Mouse (Mus musculus) urinary bladder, adult 18-20 months (tissue): Measurements from ENCODE around the gene Msln.
"Not testable (repeated sequence)": the region's sequence is repeated elsewhere in the genome, so short reads cannot be mapped to it uniquely, and the experiment has no call there.

ENCODE experiments used
- DNase-seq, 2 experiments: peaks; one replicate each; pipeline ENCODE4 v3.0.0; 2022; ENCODE audit warnings: low spot score in 2 of 2, mixed read lengths in 2 of 2

Gene Msln

DNA sequence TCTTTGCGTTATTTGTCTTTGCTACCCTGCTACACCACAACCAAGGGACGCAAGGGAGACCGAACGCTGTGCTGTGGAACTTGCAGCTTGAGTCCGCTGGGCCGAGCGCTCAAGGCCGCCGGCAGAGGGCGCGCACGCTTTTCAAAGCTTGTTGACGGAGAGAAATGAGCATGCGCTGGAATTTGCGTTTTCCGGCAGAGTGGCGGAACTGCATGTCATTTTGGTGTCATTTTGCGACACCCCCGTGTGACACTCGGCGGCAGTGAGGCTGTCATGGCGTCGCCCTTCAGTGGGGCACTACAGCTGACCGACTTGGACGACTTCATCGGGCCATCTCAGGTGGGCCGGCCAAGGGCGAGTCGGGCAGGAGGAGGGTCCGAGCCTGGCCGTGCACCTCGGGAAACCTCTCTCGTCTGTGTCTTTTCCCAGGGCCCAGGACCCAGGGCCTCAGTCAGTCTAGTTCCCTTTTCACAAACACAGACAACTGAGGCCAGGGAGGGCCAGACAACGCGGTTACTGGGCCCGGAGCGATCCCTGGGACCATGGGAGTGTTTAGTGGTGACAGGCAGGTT, 19.5 kb upstream of the Msln start, which contains the start of gene Narfl:
TSS of gene Narfl (plus strand) at position 228 of the 572 bp plus-strand sequence.
- DNase-seq, result peak; percentile 94 to 95

DNA sequence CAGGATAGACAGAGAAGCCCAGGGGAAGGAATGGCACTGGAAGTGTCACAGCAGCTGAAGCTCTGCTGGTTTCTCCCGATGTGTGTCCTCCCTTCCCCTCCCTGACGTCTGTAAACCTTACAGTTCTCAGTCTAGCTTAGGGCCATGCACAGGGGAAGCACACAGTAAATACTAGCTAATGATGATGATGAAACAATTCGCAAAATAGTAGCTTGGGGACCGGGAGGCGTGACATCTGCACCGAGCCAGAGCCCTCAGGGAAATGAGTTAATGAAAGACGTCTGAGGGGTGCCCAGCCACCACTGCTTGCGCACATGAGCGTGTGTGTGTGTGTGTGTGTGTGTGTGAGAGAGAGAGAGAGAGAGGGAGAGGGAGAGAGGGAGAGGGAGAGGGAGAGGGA, 15.2 kb upstream of the Msln start:
- no peak for DNase-seq

DNA sequence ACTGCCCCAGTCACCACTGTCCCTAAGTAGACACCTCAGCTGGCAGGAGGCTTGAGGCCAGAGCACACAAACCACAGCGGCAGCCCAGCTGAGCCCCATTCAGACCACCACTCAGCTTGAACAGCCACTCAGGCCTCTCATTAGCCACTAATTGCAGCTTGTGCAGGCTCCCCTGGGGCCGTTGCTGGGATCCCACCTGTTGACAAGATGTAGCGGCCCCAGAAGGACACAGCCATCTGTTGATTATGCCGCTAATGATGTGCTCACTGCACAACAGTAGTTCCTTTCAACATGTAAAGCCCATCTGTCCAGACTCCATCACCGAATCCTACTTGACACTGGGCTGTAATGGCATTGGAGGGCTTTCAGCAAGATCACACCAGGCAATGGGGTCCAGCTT, 11.7 kb upstream of the Msln start:
- DNase-seq, result no peak

DNA sequence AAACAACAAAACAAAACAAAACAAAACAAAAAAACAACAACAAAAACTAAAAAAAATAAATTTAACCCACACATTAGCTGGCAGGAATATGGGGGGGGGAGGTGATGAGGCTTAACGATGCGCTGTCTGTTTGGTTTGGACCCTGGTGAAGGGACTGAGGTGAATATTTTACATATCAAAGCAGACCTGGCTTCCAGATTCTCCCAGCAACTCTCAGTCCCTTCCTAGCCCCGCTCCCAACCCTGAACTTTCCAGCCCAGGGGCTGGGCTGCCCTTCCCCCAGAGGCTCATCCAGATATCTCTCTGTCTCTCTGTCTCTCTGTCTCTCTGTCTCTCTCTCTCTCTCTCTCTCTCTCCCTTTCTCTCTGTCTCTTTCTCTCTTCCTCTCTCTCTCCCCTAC, 8.4 kb upstream of the Msln start:
- DNase-seq, result no peak

DNA sequence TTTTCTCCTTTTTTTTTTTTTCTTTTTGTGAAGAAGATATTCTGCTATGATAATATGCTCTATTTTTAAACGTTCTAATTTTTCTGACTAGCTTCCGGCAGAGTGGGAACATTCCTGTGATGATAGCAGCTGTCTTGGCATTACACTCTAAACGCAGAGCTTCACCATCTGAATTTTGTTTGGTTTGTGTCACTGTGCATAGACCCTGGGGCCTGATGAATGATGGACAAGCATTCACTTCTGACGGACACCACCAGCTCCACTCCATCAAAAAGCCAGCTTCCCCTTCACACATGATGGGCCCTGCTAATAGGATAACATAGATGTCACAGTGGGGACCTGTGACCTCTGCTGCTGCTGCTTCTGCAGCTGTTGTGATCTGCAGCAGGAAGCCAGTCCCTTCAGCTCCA, 7.4 kb upstream of the Msln start:
- DNase-seq, result no peak

DNA sequence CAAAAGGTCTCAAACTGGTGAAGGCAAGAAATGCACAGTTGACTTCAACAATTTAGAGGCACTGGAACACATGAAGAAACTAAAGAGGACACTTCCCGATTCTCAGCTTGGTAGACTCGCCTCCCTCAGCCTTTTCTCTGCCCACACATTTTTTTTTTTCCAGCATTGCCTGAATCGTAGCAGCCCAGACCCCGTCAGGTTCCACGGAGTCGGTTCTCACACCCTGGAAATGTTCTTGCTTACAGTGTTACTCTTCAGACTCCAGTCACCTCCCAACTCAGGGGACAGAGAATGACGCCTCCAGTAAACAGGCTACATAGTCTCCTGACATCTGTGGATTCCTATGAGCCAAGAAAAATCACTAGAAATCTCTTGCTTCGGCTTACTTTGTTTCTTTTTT, 6.0 kb upstream of the Msln start:
- no peak for DNase-seq

DNA sequence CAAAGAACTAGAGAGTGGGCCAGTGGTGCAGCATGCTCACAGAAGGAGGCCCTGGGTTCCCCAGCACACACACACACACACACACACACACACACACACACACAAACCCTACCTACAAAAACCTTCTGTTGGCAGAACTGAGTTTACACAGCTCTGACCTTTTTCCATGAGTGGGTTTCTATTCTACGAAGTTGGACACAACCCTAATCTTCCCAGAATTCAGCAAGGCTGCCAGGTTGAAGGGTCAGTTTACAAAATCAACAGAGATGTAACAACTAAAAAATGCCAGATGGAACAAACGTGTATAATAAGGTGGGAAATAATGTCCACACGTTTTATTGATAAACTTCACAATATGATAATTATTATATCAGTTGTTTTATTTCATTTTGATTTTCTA, 3.5 kb upstream of the Msln start:
- no peak for DNase-seq

DNA sequence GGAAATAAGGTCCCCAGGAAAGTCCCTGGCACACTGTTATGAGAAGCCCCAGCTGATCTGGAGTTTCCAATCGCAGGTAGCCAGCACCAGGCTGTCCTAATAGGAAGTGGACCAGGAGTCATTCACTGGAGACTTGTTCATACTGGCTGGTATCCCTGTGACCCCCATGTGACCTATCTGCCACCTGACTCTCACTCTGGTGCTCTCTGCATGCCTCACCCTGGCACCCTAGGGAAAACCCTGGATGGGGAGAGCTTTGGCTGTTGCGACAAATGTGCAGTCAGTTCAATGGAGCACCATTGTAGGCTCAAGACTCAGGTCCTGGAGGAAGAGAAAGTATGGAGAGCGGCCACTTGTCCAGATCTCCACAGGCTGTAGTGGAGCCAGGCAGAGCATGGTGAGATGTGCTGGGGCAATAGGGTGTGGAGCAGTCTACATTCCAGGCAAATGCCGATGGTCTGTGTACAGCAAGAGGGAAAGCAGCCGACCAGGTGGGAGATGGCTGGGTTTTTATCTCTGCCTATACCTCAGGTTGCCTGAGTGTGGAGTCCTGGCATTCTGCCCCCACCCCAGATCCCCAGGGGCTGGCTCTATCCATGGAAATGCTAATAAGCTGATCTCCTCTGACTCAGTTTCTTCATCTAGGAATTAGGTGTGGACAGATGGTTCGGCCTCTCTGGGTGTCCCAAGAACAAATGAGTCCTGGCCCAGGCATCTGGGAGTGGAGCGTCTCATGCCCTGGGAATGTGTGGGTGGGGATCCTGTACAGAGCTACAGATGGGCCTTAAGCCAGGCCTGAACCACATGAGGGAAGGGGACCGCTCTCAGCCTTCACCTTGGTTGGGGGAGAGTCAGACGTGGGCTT, 2.4 kb upstream of the Msln start:
- peak in 1 of 2 experiments; percentile 22 for DNase-seq

DNA sequence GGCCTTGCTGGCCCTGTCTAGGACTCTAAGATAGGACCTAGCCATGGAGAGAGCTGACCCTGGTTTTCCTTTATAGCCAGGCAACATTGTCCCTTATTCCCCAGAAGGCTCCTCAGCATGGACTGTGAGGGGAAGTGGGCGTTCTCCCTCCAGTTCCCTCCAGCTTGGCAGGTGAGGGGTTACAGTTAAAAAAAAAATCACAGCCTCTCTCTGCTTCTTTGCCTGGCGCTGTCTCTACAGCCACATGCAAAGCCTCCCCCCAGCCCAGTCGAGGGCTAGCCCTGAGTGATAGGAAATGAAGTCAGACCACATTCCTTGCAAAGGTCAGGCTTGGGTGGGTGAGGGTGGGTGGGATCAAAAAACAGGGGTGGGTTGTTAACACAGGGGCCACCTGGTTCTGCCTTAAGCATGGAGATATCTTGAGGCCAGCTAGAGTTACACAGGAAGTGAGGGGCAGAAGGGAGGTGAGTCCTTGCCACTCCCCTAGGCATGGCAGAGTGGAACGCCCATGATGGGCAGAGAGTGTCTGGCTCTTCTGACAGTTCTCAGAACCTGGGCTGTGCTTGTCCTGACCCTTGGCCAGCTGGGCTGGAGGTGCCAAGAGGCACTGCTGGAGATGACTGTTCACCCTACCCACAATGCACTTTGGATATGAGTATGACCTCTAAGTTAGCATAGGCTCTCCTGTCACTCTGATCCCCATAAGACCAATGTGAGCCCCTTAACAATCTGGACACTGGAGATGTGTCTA, 1.6 kb upstream of the Msln start:
- no peak for DNase-seq

DNA sequence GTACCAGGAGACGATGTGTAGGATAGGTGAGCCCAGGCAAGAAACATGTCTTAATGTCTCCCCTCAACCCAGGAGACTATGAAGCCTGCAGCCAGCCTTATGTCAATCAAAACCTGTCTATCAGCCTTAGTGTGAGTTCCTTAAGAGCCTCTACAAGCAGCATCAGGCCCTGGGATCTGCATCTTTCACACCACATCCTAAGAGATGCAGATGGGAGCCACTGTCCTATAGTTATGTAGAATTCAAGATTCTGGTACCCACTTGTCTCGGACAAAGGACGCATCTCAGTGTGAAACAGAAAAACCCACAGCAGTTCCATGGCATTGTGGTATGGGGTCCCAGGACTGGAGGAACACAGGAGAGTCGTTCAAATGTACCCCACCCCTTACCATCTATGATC, 908 bp upstream of the Msln start:
- no peak for DNase-seq

DNA sequence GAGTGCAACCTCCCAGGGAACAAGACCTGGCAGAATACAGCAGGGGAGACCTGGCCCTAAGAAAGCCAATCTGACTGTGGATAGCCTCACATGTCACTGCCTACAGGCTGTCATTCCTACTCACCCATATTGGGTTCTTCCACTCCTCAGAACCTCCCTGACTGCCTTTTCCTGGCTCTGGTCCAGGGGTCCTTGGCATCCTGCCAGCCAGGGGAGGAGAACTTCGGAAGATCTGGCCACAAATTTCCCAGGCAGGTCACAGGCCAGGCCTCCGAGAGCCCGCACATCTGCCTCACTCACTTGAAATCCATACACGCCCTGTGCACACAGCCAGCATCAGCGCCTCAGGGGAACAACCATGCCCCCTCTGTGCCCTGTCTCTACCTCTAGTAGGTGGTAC, 2.7 kb downstream of the Msln start:
- DNase-seq, result no peak

DNA sequence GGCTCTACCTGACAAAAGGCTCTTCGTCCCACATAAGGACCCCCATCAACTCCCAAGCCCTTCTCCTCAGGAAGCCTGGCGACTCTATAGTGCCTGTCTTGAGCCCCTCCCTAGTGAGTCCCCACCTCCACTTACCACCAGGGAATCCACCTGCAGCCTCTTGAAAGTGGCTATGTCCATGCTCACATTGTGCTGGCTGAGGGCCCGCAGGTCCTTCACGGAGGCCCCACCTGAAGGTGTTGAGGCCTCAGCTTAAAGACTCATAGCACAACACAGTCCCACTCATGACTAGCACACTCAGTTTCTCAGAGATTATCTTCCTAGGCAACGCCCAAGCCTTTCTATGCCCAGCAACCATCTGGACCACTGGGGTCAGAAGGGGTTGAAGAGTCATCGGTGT, 4.9 kb downstream of the Msln start:
- no peak for DNase-seq

DNA sequence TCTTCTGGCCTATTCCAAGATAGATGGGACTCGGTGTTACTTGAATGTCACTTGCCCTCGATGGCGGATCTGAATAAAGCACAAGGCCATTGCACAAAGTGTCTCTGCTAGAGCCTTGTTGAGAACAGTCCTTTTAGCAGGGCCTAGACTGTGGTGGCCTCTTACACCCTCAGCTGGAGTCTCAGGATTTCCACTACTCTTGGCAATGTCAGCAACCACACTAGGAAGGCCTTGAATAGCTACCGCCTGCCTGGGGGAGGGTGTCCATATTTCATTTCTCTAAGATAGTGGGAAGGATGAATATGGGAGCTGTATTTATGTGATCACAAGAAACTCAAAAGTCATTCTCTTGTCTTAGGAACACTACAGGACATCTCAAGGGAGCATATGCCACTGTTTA, 5.9 kb downstream of the Msln start:
- no peak for DNase-seq

DNA sequence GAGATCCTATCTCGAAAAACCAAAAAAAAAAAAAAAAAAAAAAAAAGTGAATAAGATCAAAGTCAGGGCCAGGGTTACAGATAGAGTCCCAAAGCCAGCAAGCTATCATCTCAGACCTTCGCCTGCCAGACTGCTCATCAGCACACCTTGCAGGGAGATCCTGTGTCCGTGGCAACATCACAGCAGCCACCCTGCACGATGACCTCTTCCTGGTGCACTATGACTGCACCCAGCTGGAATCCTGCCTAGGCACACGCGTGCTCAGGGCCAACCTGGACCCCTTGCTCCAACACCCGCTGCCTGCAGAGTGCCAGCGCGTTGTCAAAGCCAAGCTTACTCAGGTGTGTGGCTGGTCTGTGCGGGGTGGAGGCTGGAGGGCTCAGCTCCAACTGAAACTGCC, 9.9 kb downstream of the Msln start:
- no peak for DNase-seq

DNA sequence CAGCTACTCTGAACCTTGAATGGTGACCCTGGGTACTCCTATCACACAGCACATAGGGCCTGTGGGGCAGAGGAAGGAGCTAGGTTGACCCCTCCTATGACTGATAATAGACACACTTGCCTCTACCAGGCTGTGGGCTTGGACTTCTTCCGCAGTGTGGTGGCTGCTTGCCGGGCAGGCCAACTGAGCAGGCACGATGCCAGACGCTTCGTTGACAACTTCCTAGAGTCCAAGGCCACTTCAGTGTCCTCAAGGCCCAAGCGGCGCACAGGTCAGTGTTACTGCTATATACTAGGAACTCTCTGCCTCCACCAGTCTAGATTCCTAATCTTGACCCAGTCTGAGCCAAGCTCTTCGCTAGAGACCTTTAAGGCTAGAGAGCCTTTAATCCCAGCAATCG, 10.3 kb downstream of the Msln start:
- DNase-seq, result no peak

DNA sequence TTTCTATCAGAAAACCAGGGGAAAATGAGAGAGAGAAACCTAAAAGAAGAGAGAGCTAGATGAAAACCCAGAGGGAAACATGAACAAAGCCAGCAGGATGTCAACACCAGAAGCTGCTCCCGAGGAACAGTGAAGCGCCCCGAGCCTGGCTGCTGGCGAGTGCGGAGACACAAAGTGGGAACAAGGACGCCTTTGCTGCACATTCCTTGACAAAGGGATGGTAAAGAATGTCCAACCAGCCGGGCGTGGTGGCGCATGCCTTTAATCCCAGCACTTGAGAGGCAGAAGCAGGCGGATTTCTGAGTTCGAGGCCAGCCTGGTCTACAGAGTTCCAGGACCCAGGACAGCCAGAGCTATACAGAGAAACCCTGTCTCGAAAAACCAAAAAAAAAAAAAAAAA, 12.7 kb downstream of the Msln start:
- not testable (repeated sequence) for DNase-seq

DNA sequence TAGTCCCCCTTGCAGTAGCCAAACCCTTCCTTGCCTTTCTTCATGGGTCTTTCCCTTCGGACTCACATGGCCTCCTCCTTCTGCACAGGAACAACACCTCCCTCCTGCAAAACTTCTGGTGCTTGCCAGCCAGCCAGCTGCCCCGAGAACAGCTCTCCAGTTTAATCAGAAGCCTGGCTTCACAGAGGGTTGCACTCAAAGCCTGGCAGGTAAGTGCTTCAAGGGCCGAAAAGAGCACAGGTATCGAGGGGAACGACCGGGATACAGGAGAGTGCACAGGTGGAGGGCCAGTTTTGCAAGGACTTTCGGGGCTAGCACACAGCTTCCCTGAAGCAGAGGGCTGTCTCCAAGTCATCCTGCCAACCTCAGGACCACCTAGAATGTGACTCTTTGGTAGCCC, 15.3 kb downstream of the Msln start:
- no peak for DNase-seq

DNA sequence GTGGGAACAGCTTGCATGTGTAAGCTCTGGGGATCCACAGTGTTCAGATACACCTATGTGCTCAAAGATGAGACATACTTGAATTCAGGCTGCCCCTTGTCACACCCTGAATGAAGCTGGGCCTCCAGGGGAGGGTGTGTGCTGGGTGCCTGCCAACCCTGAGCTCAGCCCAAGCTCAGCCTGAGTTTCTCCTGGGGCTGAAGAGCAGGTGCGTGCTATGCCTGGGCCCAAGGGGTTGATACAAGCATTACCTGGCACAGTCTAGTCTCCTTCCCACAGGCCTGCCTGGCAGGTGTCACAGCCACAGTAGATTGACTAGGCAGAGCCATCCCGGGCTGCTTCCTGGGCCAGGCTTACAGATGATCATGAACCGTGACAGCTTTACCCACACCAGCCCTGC, 18.4 kb downstream of the Msln start, which contains the start of gene Mslnl:
TSS of gene Mslnl (plus strand) at position 298 of the 400 bp plus-strand sequence.
- no peak for DNase-seq

DNA sequence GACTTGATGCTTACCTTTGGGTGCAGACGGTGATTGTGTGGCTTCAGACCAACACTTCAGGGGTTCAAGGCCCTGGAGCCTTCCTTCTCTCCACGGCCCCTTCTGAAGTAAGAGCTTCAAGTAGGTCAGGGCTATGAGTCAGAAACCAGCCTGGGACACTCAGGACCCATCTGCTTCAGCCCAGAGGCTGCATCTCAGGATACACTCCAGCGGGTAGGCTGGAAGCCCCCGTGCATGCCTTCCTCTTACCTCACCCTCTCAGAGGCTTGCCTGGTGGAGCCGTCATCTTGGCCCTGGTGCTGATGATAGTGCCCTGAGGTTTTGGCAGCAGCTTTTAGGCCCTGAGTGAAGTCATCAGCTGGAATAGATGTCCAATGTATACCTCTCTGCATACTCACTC, 18.9 kb downstream of the Msln start:
- DNase-seq, result no peak

DNA sequence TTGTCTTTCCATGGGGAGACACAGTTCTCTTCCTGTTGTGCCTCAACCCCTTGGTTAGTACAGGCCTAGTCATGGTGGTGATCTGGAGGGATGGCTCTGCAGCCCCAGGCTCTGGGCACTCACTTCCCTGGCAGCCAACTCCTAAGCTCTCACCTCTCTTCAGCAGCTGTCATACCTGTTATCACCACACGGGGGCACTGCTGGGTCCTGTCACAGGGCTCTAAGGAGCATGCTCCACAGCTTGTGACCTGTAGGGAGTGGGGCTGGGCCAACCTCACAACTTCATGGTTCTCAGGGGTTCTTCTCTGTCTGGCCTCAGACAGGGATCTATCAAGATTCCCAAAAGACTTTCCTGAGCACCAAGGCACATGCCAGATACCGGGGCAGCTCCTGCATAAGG, 22.1 kb downstream of the Msln start:
- peak in 1 of 2 experiments; percentile 63 for DNase-seq

DNA sequence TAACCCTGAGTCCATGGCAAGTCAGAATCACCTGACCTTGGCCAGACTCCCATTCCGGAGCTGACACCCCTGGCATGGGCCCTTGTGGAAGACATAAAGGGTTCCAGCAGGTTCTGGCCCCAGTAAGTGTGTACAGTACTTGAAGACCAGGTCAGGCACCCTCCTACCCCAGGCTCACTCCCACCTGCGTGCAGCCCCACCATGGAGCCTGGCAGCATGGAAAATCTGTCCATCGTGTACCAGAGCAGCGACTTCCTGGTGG, 26.2 kb downstream of the Msln start:
- no peak for DNase-seq

DNA sequence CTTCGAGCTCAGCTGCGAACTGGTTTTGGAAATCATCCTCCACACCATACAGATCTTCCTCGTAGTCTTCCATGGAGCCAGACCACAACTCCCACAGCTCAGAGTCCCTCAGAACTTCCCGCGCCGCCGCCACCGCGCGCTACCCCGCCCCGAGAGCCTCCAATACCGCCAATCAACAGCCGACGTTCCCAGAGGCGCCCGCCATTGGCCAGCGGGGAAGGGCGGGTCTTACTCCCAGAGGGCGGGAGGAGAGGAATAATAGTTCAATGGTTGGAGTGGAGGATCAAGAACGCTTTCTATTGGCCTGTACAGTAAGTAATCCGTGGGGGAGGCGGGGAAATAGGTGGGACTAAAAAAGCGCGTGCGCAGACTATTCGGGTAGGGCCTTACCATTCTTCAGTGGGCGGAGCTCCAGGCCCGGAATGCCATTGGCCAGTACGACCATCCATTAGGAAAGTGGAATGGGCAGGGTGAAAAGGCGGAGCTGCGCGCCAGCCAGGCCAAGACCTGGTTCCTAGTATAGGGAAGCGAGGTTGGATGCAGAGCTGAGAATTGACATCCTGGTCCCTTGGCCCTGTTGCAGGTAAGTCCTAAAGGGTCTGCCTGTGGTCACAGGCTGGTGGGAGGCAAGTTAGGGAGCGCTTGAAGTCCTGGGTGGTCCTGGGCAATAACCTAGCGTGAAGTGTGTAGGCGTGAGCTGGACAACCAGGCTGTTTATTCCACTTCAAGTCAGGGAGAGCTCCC, 26.7 kb downstream of the Msln start, which contains the start of the genes Chtf18 and Rpusd1:
TSS of gene Chtf18 (minus strand) at position 155 of the 744 bp plus-strand sequence.
TSS of gene Rpusd1 (plus strand) at position 406 of the 744 bp plus-strand sequence.
- DNase-seq, result peak; percentile 98 to 99
